Mouse (Mus musculus): ENCODE data around the gene Rusc2. TPM values are rescaled to one million over a fixed set of nuclear protein-coding genes. Genes with fewer than 3 reads are reported as not detected.

Rusc2 gene
- polyA plus RNA-seq, 1 experiment from 2014 or later = 10.9 TPM

GRCm38 (mm10) chr4:43448554-43448953 is 66.8 kb downstream of the Rusc2 start:
- Histone ChIP-seq H3K4me2 (ENCODE audit: low read length) (no peak overlapping the region), H3K36me3 (ENCODE audit: control insufficient read depth, insufficient read depth, low read length) (peaks cover 37% of the 10 kb centered on the region), H3K27ac (replicated peaks in 1 of 2; ENCODE audit: control insufficient read depth in 1 of 2, insufficient read depth in 1 of 2, low read depth in 2 of 2, low read length in 2 of 2) (no peak overlapping the region), H3K9me3 (ENCODE audit: control insufficient read depth, low read length) (no peaks in the 10 kb centered on the region), H3K27me3 (ENCODE audit: control insufficient read depth, insufficient read depth, low read length) (peaks cover 23% of the 10 kb centered on the region), H3K4me1 (ENCODE audit: control insufficient read depth in 2 of 2, insufficient read depth in 2 of 2, low read length in 2 of 2) (peaks cover 8 to 15% of the 10 kb centered on the region in 2 experiments; a peak in 3 of 4 replicates), H3K9ac (ENCODE audit: low read length) (no peak overlapping the region), H3K4me3 (ENCODE audit: control insufficient read depth in 1 of 2, insufficient read depth in 1 of 2, low read depth in 1 of 2, low read length in 2 of 2) (no peak overlapping the region)
- WGBS = 91% methylated on average over 3 of the region's 3 CpGs
- ATAC-seq (ENCODE audit: insufficient number of reproducible peaks, insufficient read depth, low FRiP score, low read depth) = no peak

- Histone ChIP-seq H3K4me2 (ENCODE audit: low read length) (no peak overlapping the region), H3K4me1 (ENCODE audit: control insufficient read depth in 2 of 2, insufficient read depth in 2 of 2, low read length in 2 of 2) (peaks cover 13 to 17% of the 10 kb centered on the region in 2 experiments; a peak in 3 of 4 replicates), H3K9me3 (ENCODE audit: control insufficient read depth, low read length) (no peaks in the 10 kb centered on the region), H3K27ac (replicated peaks in 1 of 2; ENCODE audit: control insufficient read depth in 1 of 2, insufficient read depth in 1 of 2, low read depth in 2 of 2, low read length in 2 of 2) (no peak overlapping the region), H3K36me3 (ENCODE audit: control insufficient read depth, insufficient read depth, low read length) (peaks cover 10% of the 10 kb centered on the region), H3K27me3 (ENCODE audit: control insufficient read depth, insufficient read depth, low read length) (peaks cover 45% of the 10 kb centered on the region), H3K4me3 (ENCODE audit: control insufficient read depth in 1 of 2, insufficient read depth in 1 of 2, low read depth in 1 of 2, low read length in 2 of 2) (no peak overlapping the region), H3K9ac (ENCODE audit: low read length) (no peak overlapping the region)
- WGBS = 42% methylated on average over 11 of the region's 11 CpGs
- no peak for ATAC-seq (ENCODE audit: insufficient number of reproducible peaks, insufficient read depth, low FRiP score, low read depth)
Measured at GRCm38 (mm10) chr4:43452315-43452714, 70.5 kb downstream of the Rusc2 start.

- Histone ChIP-seq H3K27ac (replicated peaks in 1 of 2; ENCODE audit: control insufficient read depth in 1 of 2, insufficient read depth in 1 of 2, low read depth in 2 of 2, low read length in 2 of 2) (no peak overlapping the region), H3K27me3 (ENCODE audit: control insufficient read depth, insufficient read depth, low read length) (peaks cover 45% of the 10 kb centered on the region), H3K4me1 (ENCODE audit: control insufficient read depth in 2 of 2, insufficient read depth in 2 of 2, low read length in 2 of 2) (peaks cover 14 to 18% of the 10 kb centered on the region in 2 experiments; a peak in 3 of 4 replicates), H3K4me2 (ENCODE audit: low read length) (peak overlapping the region; percentile 62), H3K4me3 (ENCODE audit: control insufficient read depth in 1 of 2, insufficient read depth in 1 of 2, low read depth in 1 of 2, low read length in 2 of 2) (peak overlapping the region; percentile 14 to 27; a peak in 3 of 4 replicates), H3K9ac (ENCODE audit: low read length) (peak overlapping the region; percentile 54), H3K36me3 (ENCODE audit: control insufficient read depth, insufficient read depth, low read length) (no peaks in the 10 kb centered on the region), H3K9me3 (ENCODE audit: control insufficient read depth, low read length) (no peaks in the 10 kb centered on the region)
- no peak for ATAC-seq (ENCODE audit: insufficient number of reproducible peaks, insufficient read depth, low FRiP score, low read depth)
- 1% methylated on average over 18 of the region's 18 CpGs for WGBS
Measured at GRCm38 (mm10) chr4:43453413-43453812, 71.6 kb downstream of the Rusc2 start.

- ATAC-seq (ENCODE audit: insufficient number of reproducible peaks, insufficient read depth, low FRiP score, low read depth) = no peak
- peaks cover 45% of the 10 kb centered on the region for H3K27me3 ChIP-seq (ENCODE audit: control insufficient read depth, insufficient read depth, low read length)
- peak within 1 kb of the TSS; percentile 62 for H3K4me2 ChIP-seq (ENCODE audit: low read length)
- peak within 1 kb of the TSS; percentile 54 for H3K9ac ChIP-seq (ENCODE audit: low read length)
- 29% methylated on average over 20 of the region's 20 CpGs for WGBS
- H3K9me3 ChIP-seq (ENCODE audit: control insufficient read depth, low read length) = no peaks in the 10 kb centered on the region
- H3K4me1 ChIP-seq (ENCODE audit: control insufficient read depth in 2 of 2, insufficient read depth in 2 of 2, low read length in 2 of 2) = peaks cover 14 to 18% of the 10 kb centered on the region in 2 experiments; a peak in 3 of 4 replicates
- H3K36me3 ChIP-seq (ENCODE audit: control insufficient read depth, insufficient read depth, low read length) = no peaks in the 10 kb centered on the region
- no peak within 1 kb of the TSS for H3K27ac ChIP-seq (replicated peaks in 1 of 2; ENCODE audit: control insufficient read depth in 1 of 2, insufficient read depth in 1 of 2, low read depth in 2 of 2, low read length in 2 of 2)
- H3K4me3 ChIP-seq (ENCODE audit: control insufficient read depth in 1 of 2, insufficient read depth in 1 of 2, low read depth in 1 of 2, low read length in 2 of 2) = peak within 1 kb of the TSS; percentile 14 to 27; a peak in 3 of 4 replicates
Measured at GRCm38 (mm10) chr4:43454041-43454836, 72.5 kb downstream of the Rusc2 start, which contains the start of gene Cd72. Gene Cd72 (minus strand): TSS chr4:43454628.

- Histone ChIP-seq H3K27me3 (ENCODE audit: control insufficient read depth, insufficient read depth, low read length) (peaks cover 42% of the 10 kb centered on the region), H3K4me1 (ENCODE audit: control insufficient read depth in 2 of 2, insufficient read depth in 2 of 2, low read length in 2 of 2) (peaks cover 14 to 18% of the 10 kb centered on the region in 2 experiments; a peak in 3 of 4 replicates), H3K4me3 (ENCODE audit: control insufficient read depth in 1 of 2, insufficient read depth in 1 of 2, low read depth in 1 of 2, low read length in 2 of 2) (no peak overlapping the region), H3K9ac (ENCODE audit: low read length) (no peak overlapping the region), H3K27ac (replicated peaks in 1 of 2; ENCODE audit: control insufficient read depth in 1 of 2, insufficient read depth in 1 of 2, low read depth in 2 of 2, low read length in 2 of 2) (no peak overlapping the region), H3K36me3 (ENCODE audit: control insufficient read depth, insufficient read depth, low read length) (no peaks in the 10 kb centered on the region), H3K4me2 (ENCODE audit: low read length) (no peak overlapping the region), H3K9me3 (ENCODE audit: control insufficient read depth, low read length) (no peaks in the 10 kb centered on the region)
- 30% methylated on average over 4 of the region's 4 CpGs for WGBS
- no peak for ATAC-seq (ENCODE audit: insufficient number of reproducible peaks, insufficient read depth, low FRiP score, low read depth)
Measured at GRCm38 (mm10) chr4:43456470-43456869, 74.7 kb downstream of the Rusc2 start.

- Histone ChIP-seq H3K27ac (replicated peaks in 1 of 2; ENCODE audit: control insufficient read depth in 1 of 2, insufficient read depth in 1 of 2, low read depth in 2 of 2, low read length in 2 of 2) (no peak overlapping the region), H3K4me1 (ENCODE audit: control insufficient read depth in 2 of 2, insufficient read depth in 2 of 2, low read length in 2 of 2) (peaks cover 13 to 18% of the 10 kb centered on the region in 2 experiments; a peak in 3 of 4 replicates), H3K9ac (ENCODE audit: low read length) (no peak overlapping the region), H3K9me3 (ENCODE audit: control insufficient read depth, low read length) (no peaks in the 10 kb centered on the region), H3K4me2 (ENCODE audit: low read length) (no peak overlapping the region), H3K27me3 (ENCODE audit: control insufficient read depth, insufficient read depth, low read length) (peaks cover 36% of the 10 kb centered on the region), H3K36me3 (ENCODE audit: control insufficient read depth, insufficient read depth, low read length) (no peaks in the 10 kb centered on the region), H3K4me3 (ENCODE audit: control insufficient read depth in 1 of 2, insufficient read depth in 1 of 2, low read depth in 1 of 2, low read length in 2 of 2) (no peak overlapping the region)
- 16% methylated on average over 8 of the region's 8 CpGs for WGBS
- no peak for ATAC-seq (ENCODE audit: insufficient number of reproducible peaks, insufficient read depth, low FRiP score, low read depth)
Measured at GRCm38 (mm10) chr4:43457124-43457523, 75.3 kb downstream of the Rusc2 start.

GRCm38 (mm10) chr4:43463102-43463501 is 81.3 kb downstream of the Rusc2 start:
- H3K4me2 ChIP-seq (ENCODE audit: low read length) = no peak overlapping the region
- no peaks in the 10 kb centered on the region for H3K27me3 ChIP-seq (ENCODE audit: control insufficient read depth, insufficient read depth, low read length)
- H3K36me3 ChIP-seq (ENCODE audit: control insufficient read depth, insufficient read depth, low read length) = no peaks in the 10 kb centered on the region
- WGBS = 81% methylated on average over 5 of the region's 5 CpGs
- ATAC-seq (ENCODE audit: insufficient number of reproducible peaks, insufficient read depth, low FRiP score, low read depth) = no peak
- H3K4me3 ChIP-seq (ENCODE audit: control insufficient read depth in 1 of 2, insufficient read depth in 1 of 2, low read depth in 1 of 2, low read length in 2 of 2) = no peak overlapping the region
- no peak overlapping the region for H3K27ac ChIP-seq (replicated peaks in 1 of 2; ENCODE audit: control insufficient read depth in 1 of 2, insufficient read depth in 1 of 2, low read depth in 2 of 2, low read length in 2 of 2)
- H3K9ac ChIP-seq (ENCODE audit: low read length) = no peak overlapping the region
- no peaks in the 10 kb centered on the region for H3K9me3 ChIP-seq (ENCODE audit: control insufficient read depth, low read length)
- no peaks in the 10 kb centered on the region; a peak in 1 of 4 replicates for H3K4me1 ChIP-seq (ENCODE audit: control insufficient read depth in 2 of 2, insufficient read depth in 2 of 2, low read length in 2 of 2)

Data from heart, embryonic 14.5 days (tissue).